Mouse (Mus musculus) 416B (cell line): ENCODE measurements around the gene Ticam1.

Experiments used
- DNase-seq: peaks from one replicate; pipeline ENCODE4 v3.0.0; 2011; ENCODE audit warnings: low read depth

Ticam1 gene

GRCm38 (mm10) chr17:56276643-56277566 is at the start of gene Ticam1:
Gene Ticam1 (minus strand): TSS chr17:56276786.
- peak; percentile 100 for DNase-seq

- DNase-seq, result peak; percentile 100
These were observed 49.0 kb upstream of the Ticam1 start, which contains the start of gene Kdm4b for GRCm38 (mm10) chr17:56325450-56326152. Gene Kdm4b (plus strand): TSS chr17:56326062.

GRCm38 (mm10) chr17:56324419-56324818 is 47.8 kb upstream of the Ticam1 start:
- peak; percentile 30 for DNase-seq

- DNase-seq, result no peak
These were observed 32.8 kb upstream of the Ticam1 start for GRCm38 (mm10) chr17:56309191-56309945.

- no peak for DNase-seq
These were observed 31.5 kb upstream of the Ticam1 start for GRCm38 (mm10) chr17:56308088-56308487.

- no peak for DNase-seq
These were observed 29.2 kb upstream of the Ticam1 start for GRCm38 (mm10) chr17:56305826-56306225.

- no peak for DNase-seq
These were observed 28.6 kb upstream of the Ticam1 start for GRCm38 (mm10) chr17:56305156-56305555.

GRCm38 (mm10) chr17:56304718-56305117 is 28.1 kb upstream of the Ticam1 start:
- no peak for DNase-seq

GRCm38 (mm10) chr17:56303847-56304586 is 27.4 kb upstream of the Ticam1 start:
- DNase-seq, result peak; percentile 96

GRCm38 (mm10) chr17:56303160-56303846 is 26.7 kb upstream of the Ticam1 start, which contains the start of gene Uhrf1:
Gene Uhrf1 (plus strand): TSS chr17:56303321.
- DNase-seq, result peak; percentile 98

- peak; percentile 68 for DNase-seq
These were observed 25.9 kb upstream of the Ticam1 start for GRCm38 (mm10) chr17:56302363-56302996.

- DNase-seq, result no peak
These were observed 23.6 kb upstream of the Ticam1 start, which contains the start of gene Arrdc5 for GRCm38 (mm10) chr17:56300186-56300585. Gene Arrdc5 (minus strand): TSS chr17:56300286.

- DNase-seq, result no peak
These were observed 21.7 kb upstream of the Ticam1 start for GRCm38 (mm10) chr17:56298238-56298637.

GRCm38 (mm10) chr17:56296201-56296600 is 19.6 kb upstream of the Ticam1 start:
- no peak for DNase-seq

GRCm38 (mm10) chr17:56294241-56294640 is 17.7 kb upstream of the Ticam1 start:
- DNase-seq, result no peak

GRCm38 (mm10) chr17:56293291-56293690 is 16.7 kb upstream of the Ticam1 start:
- DNase-seq, result no peak

GRCm38 (mm10) chr17:56292531-56293222 is 16.1 kb upstream of the Ticam1 start, which contains the start of gene Plin3:
Gene Plin3 (minus strand): TSS chr17:56292873.
- DNase-seq, result no peak

- no peak for DNase-seq
These were observed 15.4 kb upstream of the Ticam1 start for GRCm38 (mm10) chr17:56291826-56292475.

- DNase-seq, result peak; percentile 99
These were observed 14.6 kb upstream of the Ticam1 start for GRCm38 (mm10) chr17:56291171-56291511.
